Mouse (Mus musculus) liver, adult 2 months (tissue): Measurements from ENCODE around the gene Ifit2. TPM values are rescaled to one million over a fixed set of nuclear protein-coding genes. Genes with fewer than 3 reads are reported as not detected.
"Not testable (repeated sequence)": the region's sequence is repeated elsewhere in the genome, so short reads cannot be mapped to it uniquely, and the experiment has no call there.

Source experiments
- DNase-seq: peaks from one replicate; pipeline ENCODE4 v3.0.0-alpha.2; 2011; ENCODE audit warnings: low read depth, low spot score; ENCODE audit errors: extremely low read depth
- H3K27ac ChIP-seq: fragments of 200-500 bp; replicated peaks from 2 replicates; pipeline ENCODE4 v1.5.1; 2012; ENCODE audit warnings: low read depth, mild to moderate bottlenecking, control low read depth, inconsistent platforms, low read length; ENCODE audit not compliant: insufficient read depth
- H3K27me3 ChIP-seq: fragments of 200-500 bp; 2 replicates; pipeline ENCODE4 v1.6.1; 2012; ENCODE audit warnings: mild to moderate bottlenecking, moderate library complexity, low read length, inconsistent platforms; ENCODE audit not compliant: control insufficient read depth, insufficient read depth
- H3K36me3 ChIP-seq: fragments of 200-500 bp; 2 replicates; pipeline ENCODE4 v1.6.1; 2012; ENCODE audit warnings: low read length, inconsistent platforms; ENCODE audit not compliant: control insufficient read depth, insufficient read depth
- H3K4me1 ChIP-seq: fragments of 200-500 bp; 2 replicates; pipeline ENCODE4 v1.6.1; 2011; ENCODE audit warnings: low read length; ENCODE audit not compliant: control insufficient read depth, insufficient read depth
- H3K4me3 ChIP-seq: fragments of 200-500 bp; 2 replicates; pipeline ENCODE4 v1.5.1; 2011; ENCODE audit warnings: low read depth, mild to moderate bottlenecking, control low read depth, low read length, moderate library complexity; ENCODE audit not compliant: insufficient read depth
- H3K79me2 ChIP-seq: fragments of 200-500 bp; 2 replicates; pipeline ENCODE4 v1.6.1; 2012; ENCODE audit warnings: inconsistent platforms, mild to moderate bottlenecking, low read length, moderate library complexity; ENCODE audit not compliant: control insufficient read depth, insufficient read depth
- H3K9ac ChIP-seq: fragments of 200-500 bp; 2 replicates; pipeline ENCODE4 v1.6.1; 2012; ENCODE audit warnings: low read depth, mild to moderate bottlenecking, control low read depth, inconsistent platforms, low read length
- CTCF ChIP-seq: fragments of 200-500 bp; IDR thresholded peaks from 2 replicates; pipeline ENCODE4 v1.5.1; 2011; ENCODE audit warnings: low read depth, low read length, control low read depth
- POLR2A ChIP-seq: fragments of 200-500 bp; IDR thresholded peaks from 2 replicates; pipeline ENCODE4 v1.6.1; 2011; ENCODE audit warnings: low read length, control low read depth; ENCODE audit not compliant: insufficient read depth; ENCODE audit errors: extremely low read depth
- WGBS: fragments of 180-500 bp; shearing (Covaris S2); methylation state at CpG from one replicate; pipeline ENCODE4 v1.1.7; 2018; 5-methylcytosine and 5-hydroxymethylcytosine counted together
- polyA plus RNA-seq: library from polyadenylated mRNA; depleted of rRNA; stranded (reverse); fragments of >200 nt; gene quantifications from 2 replicates; pipeline ENCODE4 v1.2.3, GENCODE M21; 2012
- total RNA-seq: library from RNA; depleted of rRNA; stranded (reverse); fragments of >200 nt; gene quantifications from 2 replicates; pipeline ENCODE4 v1.2.3, GENCODE M21; 2014

Ifit2 gene
- total and polyA plus RNA-seq, 2 experiments = 0.35 to 8.0 TPM

DNA sequence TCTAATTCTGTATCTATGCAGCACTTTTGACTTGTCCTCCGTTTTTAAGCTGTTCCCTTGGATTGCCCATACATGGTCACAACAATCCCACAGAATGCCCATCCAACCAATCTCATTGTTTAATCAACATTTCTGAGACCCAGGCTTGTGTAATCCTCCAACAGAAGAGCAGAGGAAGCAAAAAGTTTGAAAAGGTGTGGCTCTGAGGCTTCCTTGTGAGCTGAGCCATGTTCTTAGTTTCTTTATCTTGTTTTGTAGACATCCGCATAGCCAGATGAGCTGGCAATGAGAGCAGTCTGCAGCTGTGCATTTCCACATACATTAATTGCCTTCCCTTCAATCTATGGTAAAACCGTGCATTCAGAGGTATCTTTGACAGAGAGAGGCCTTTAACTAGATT is 55.0 kb downstream of the Ifit2 start:
- no peaks in the 10 kb centered on the region for H3K27me3 ChIP-seq
- H3K36me3 ChIP-seq = no peaks in the 10 kb centered on the region
- H3K27ac ChIP-seq = no peak overlapping the region
- 93% methylated on average over 3 of the region's 3 CpGs for WGBS
- no peak for DNase-seq
- no peak overlapping the region for H3K9ac ChIP-seq
- no peaks in the 10 kb centered on the region for H3K79me2 ChIP-seq
- H3K4me1 ChIP-seq = peaks cover 2% of the 10 kb centered on the region; the same call in 1 of the 2 replicates
- no peak overlapping the region for H3K4me3 ChIP-seq
- TF ChIP-seq POLR2A = no peak
- TF ChIP-seq CTCF = no peak

DNA sequence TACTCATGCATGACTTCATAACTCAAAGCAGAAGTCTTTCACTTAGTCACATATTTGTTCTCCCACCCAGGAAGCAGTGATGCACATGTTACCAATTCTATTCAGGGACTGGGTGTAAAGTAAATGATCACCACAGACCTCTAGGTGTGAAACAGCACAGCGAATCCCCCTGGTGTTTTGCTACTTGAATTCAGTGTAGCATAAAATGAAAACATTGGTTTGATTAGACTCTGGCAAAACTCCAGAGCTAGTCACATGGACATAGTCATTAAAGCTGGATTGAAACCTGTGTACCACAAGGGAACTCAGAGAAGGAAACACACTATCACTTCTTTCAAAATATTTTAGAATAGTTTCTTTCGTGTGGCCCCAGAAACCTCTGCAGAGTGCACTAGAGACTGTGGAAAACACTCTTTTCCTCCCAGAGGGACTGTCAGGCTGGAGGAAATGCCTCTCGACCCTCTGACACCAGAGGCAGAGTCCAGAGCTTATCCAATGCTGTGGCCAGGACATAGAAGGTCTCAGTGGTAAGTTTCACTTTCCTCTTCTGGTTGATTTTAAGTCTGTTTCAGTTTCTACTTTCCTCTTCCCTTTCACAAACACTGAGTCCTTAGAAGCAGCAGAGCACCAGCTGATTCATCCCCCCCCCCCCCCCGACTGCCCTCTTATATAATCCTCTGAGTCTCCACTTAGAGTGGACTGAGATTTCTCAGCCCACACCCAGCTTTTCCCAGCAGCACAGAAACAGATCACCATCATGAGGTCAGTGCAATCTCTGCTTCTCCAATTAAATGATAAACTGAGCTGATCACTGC is 57.0 kb downstream of the Ifit2 start, which contains the start of gene Ifit3b:
TSS of gene Ifit3b (plus strand) at position 734 of the 815 bp plus-strand sequence.
- not testable (repeated sequence) for H3K4me1 ChIP-seq, H3K79me2 ChIP-seq, H3K36me3 ChIP-seq, H3K27me3 ChIP-seq
- Histone ChIP-seq H3K4me3 (peak within 1 kb of the TSS; percentile 1; the same call in 1 of the 2 replicates), H3K9ac (peak within 1 kb of the TSS; percentile 84), H3K27ac (peak within 1 kb of the TSS; percentile 91)
- WGBS = 36% methylated on average over 4 of the region's 4 CpGs
- peak; percentile 22 for DNase-seq

- H3K27me3 ChIP-seq, H3K9ac ChIP-seq, H3K79me2 ChIP-seq, H3K27ac ChIP-seq, DNase-seq, H3K4me3 ChIP-seq, H3K36me3 ChIP-seq, H3K4me1 ChIP-seq: not testable (repeated sequence)
- 84% methylated on average over 3 of the region's 3 CpGs for WGBS
These were observed 59.6 kb downstream of the Ifit2 start for GRCm38 (mm10) chr19:34610118-34610517.

DNA sequence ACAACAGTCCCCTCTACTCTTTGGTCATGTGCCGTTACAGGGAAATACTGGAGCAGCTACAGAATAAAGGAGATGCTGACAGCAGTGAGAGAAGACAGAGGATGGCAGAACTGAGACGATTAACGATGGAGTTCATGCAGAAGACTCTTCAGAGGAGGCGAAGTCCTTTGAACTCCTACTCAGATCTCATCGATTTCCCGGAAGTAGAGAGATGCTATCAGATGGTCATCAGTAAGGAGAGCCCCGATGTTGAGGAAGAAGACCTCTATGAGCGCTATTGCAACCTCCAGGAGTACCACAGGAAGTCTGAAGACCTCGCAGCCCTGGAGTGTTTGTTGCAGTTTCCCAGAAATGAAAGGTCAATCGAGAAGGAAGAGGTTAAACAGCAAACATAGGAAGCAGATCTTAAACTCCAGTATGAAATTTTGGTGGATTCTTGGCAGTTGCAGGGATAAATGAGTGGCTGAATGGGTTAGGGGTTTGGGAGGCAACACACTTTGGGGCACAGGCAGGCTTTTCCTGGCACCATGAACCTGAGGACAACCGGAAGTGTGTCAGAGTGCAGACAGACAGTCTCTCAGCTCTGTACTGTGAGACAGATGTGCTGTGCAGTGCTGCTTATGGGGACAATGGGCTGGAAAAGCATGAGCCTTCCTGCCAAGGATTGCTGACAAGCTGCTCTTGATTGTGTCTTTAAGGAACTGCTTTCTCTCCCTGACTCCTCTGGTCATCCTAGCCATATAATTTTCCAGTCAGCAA is 61.9 kb downstream of the Ifit2 start:
- not testable (repeated sequence) for H3K27ac ChIP-seq, H3K4me1 ChIP-seq, DNase-seq, H3K4me3 ChIP-seq, H3K79me2 ChIP-seq, H3K9ac ChIP-seq, H3K36me3 ChIP-seq, H3K27me3 ChIP-seq
- 79% methylated on average over 6 of the region's 11 CpGs for WGBS

- 58% methylated on average over 5 of the region's 5 CpGs for WGBS
- Histone ChIP-seq H3K36me3 (no peaks in the 10 kb centered on the region), H3K27ac (no peak overlapping the region), H3K27me3 (no peaks in the 10 kb centered on the region), H3K9ac (no peak overlapping the region), H3K4me3 (no peak overlapping the region), H3K79me2 (no peaks in the 10 kb centered on the region), H3K4me1 (no peaks in the 10 kb centered on the region)
- no peak for TF ChIP-seq POLR2A
- TF ChIP-seq CTCF = no peak
- DNase-seq = no peak
These were observed 70.4 kb downstream of the Ifit2 start for GRCm38 (mm10) chr19:34620871-34621270.

DNA sequence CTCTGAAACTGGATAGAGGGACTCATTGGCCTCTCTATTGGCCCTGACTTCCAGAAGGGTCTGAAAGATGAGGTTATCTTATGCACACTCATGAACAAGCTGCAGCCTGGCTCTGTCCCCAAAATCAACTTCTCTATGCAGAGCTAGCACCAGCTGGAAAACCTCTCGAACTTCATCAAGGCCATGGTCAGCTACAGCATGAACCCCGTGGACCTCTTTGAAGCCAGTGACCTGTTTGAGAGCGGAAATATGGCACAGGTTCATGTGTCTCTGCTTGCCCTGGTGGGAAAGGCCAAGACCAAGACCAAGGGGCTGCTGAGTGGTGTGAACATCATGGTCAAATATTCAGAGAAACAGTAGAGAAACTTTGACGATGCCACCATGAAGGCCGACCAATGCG is 73.3 kb downstream of the Ifit2 start:
- no peak for DNase-seq
- H3K9ac ChIP-seq = no peak overlapping the region
- H3K4me1 ChIP-seq = no peaks in the 10 kb centered on the region
- no peak overlapping the region for H3K4me3 ChIP-seq
- no peaks in the 10 kb centered on the region for H3K27me3 ChIP-seq
- H3K27ac ChIP-seq = no peak overlapping the region
- H3K36me3 ChIP-seq = no peaks in the 10 kb centered on the region
- 91% methylated on average over 6 of the region's 6 CpGs for WGBS
- TF ChIP-seq POLR2A (no peak), CTCF (no peak)
- no peaks in the 10 kb centered on the region for H3K79me2 ChIP-seq
